Mouse (Mus musculus): ENCODE results near the gene Gjc2.

Gjc2 gene

DNA sequence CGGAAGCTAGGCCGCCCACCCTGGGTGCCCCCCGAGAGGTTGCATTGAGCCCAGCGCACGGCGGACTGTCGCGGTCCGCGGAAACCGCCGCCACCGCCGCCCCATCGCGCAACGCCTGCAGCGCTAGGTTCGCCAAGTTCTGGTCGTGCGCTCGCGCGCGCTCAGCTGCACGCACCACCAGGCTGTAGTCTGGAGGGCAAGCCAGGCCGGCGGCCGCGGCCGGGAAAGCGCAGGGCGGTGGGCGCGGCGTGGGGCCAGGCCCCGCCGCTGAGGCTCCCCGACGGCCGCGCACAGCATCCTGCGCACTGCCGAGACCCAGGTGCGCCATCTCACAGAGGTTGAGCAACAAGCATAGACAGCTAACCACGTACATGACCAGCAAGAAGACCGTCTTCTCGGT is 6.5 kb downstream of the Gjc2 start:
- no peak for TF ChIP-seq GATA4 (IDR thresholded peaks at IDR 0.05; ENCODE audit: insufficient replicate concordance, low read length)

DNA sequence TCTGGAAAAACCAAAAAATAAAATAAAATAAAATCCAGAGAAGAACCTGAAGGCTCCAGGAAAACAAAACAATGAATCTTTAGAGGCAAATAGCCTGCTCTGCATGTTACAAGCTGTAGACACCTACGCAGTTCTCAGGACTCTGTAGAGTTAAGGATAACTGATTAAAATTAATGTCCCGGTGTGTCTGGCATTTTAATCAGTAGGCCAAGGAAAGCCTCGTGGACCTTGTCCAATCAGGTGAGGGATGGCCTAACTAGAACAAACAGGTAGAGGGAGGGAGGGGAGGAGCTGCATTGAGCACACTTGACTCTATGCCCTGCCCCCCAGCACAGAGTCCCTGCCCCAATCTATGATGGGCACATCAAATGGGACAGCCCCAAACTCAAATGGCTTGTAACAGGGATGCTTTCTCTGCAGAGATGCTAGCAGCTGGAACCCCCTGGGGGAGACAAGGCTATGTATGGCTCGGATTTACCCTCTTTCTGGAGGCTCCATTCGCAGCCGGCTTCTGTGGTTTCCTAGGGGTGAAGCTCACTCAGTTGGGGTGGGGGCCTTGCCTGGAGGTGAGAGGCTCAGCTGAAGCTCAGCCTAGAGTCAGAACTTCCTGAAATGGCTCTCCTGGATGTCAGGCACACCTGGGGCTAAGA is 8.7 kb downstream of the Gjc2 start:
- no peak for TF ChIP-seq GATA4 (IDR thresholded peaks at IDR 0.05; ENCODE audit: insufficient replicate concordance, low read length)

DNA sequence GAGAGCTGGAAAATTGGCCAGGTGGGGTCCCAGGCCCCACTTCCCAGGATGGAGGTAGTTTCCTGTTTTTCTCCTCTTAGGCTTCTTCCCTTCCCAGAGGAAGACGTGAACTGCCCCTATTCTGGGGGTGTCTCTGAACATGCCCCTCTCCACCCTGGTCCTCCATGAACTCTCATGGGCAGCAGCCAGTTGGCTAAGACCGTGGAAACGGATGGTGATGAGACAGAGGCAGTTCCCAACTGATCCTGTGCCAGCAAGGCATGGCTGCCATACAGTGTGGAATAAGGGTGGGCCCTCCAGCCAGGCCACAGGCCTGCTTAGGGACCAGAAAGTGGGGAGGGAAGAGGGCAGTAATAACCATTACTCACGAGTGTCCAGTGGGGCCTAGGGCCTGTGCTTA is 12.5 kb downstream of the Gjc2 start:
- no peak for TF ChIP-seq GATA4 (IDR thresholded peaks at IDR 0.05; ENCODE audit: insufficient replicate concordance, low read length)

DNA sequence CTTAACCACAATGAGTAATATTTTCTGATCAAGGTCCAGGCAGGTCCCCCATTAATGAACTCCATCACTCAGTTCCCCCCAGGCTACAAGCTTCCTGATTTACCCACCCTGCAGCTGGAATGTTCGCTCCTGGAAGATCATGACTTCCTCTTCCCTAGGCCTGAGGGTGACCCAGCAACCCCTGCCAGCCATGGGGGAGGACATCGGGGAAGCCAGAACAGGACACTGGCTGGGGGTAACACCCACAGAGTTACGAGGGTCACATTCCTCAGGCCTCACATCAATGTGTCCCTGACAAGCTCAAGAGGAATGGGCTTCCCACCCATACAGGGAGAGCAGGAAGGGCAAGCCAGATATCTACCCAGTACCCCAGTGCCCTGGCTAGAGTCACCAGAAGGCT is 13.2 kb downstream of the Gjc2 start:
- no peak for TF ChIP-seq GATA4 (IDR thresholded peaks at IDR 0.05; ENCODE audit: insufficient replicate concordance, low read length)

DNA sequence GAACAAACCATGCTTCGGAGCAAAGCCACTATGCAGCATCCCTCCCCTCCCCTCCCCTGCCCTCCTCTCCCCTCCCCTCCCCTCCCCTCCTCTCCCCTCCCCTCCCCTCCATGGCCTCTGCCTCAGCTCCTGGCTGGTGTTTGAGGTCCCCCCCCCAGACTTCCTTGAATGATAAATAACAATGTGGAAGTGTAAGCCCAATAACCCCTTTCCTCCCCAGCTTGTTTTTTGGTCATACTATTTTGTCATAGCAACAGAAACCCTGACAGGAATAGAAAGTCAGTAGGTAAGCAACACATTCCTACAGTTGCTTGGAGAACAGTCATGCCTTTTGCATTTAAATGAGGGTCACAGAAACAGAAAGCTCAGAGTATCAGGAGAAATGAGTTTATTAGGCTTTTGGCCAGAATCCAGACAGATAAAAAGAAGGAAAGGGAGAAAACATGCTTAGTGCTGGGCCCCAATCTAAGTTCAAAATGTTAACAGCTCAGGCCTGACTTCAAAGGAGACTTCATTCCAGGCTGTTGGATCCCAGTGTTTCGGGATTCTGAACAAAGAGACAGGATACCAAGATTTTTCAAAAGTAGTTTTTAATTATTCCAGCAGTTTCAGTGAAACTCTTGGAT is 17.3 kb downstream of the Gjc2 start:
- peak; percentile 79 for TF ChIP-seq GATA4 (IDR thresholded peaks at IDR 0.05; ENCODE audit: insufficient replicate concordance, low read length)

DNA sequence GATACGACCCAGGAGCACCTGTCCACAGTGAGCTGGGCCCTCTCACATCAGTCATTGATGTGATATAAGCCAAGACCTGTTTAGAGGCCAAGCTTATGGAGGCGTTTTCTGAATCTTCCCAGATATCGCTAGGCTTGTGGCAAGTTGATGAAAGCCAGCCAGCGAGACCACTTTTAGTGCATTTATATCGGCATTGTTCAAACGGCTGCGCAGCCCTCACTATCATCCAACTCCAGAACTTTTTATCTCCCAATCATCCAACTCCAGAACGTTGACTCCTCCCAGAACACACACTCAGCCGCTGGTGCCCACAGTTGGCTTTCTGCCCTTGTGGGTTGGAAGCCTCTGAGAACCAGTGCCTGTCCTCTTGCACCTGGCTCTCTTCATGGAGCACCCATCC is 18.6 kb downstream of the Gjc2 start:
- TF ChIP-seq GATA4 (IDR thresholded peaks at IDR 0.05; ENCODE audit: insufficient replicate concordance, low read length) = no peak

DNA sequence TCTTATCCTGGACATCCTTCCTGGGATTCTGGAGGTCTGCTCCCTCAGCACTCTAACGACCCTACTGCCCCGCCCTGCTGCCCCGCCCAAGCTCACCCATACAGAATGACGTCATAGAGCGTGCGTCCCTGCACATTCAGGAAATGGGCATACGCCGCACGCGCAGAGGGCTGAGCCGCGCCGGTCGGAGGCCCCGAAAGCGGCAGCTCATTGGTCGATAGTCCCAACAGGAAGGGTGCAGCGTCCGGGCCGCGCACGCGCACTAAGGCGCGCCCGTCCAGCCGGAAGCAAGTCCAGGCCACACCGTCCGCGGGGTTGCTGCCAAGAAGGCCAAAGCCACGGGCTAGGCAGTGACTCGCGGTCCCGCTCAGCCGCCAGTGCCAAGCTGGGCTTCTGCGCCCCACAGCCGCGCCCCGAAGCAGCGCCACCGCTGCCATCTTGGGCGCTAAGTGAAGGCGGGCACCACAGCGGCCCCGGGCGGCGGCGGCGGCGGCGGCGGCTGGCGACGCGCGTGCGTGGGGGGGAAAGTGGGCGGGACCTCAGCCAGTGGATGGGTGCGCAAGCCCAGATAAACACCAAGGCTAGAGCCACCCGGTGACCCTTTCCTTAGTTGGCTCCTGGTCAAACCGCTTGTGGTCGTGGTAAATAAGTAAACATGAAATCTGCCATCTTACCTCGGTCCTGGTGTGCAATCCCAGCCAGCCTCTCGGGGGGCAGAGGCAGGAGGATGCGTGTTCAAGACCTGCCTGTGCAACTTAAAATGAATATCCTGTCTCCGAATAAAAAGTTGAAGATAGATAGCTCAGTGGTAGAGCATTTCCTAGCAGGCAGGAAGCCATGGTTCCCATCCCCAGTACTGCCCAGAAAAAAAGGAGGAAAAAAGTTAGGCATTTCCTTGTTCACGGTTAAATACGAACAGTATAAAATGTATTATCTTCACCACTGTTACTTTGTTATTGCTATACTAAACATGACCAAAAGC is 19.5 kb downstream of the Gjc2 start, which contains the start of gene Iba57:
Iba57 (minus strand) TSS at position 485 of the 982 bp plus-strand sequence.
- TF ChIP-seq GATA4 (IDR thresholded peaks at IDR 0.05; ENCODE audit: insufficient replicate concordance, low read length) = no peak; the same call in 1 of the 2 replicates

DNA sequence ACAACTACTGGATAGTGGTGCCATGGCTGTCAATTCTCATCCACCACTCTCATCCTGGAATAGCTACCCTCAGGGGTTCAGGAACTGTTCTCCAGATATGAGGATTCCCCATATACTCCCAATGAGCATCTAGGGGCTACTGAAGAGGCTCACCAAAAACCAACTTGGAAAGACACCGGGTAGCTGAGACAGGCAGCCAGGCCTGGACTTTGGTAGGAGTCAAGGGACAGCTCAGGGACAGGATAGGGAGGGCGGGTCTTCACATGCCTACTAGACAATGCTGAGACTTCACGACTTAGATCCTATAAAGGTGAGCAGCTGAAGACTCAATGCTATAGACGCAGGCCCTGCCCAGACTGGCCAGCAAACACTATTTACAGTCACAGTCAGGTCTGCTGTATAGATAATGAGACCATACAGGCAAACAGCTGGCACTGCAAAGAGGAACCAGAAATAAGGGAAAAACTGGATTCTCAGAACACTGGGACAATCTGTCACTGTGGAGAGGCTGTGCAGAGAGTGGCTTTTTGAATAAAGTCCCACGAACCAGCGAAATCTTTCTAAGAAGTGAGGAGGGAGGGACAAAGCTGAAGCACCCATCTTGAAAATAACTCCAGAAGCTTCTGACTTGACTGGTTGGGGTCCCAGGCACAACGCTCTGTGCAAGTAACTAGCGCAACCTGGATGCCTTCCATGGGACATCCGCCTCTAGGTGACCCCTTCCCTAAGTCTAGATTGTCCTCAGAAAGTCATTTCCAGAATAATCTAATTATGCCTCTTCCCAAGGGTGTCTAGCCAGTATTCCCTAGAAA is 20.4 kb downstream of the Gjc2 start:
- TF ChIP-seq GATA4 (IDR thresholded peaks at IDR 0.05; ENCODE audit: insufficient replicate concordance, low read length) = peak; percentile 72; the same call in 1 of the 2 replicates

DNA sequence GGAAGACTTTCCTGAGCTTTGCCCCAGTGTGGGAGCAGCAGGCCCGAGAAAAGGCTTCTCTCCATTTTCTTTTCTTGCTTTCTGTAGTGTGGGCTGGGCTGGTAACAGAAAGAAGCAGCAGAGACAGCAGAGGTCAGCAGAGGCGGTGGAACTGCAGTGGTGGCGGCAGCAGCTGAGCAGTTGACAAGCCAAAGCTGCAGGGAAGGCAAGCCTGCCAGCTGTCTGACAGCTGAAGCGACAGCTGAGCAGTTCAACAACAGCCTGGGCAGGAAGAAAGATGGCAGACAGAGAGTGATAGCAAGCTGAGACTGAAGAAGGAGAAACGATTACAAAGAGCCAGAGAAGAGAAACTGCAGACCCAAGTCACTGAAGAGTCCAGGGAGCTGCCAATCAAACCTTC is 21.6 kb downstream of the Gjc2 start:
- no peak for TF ChIP-seq GATA4 (IDR thresholded peaks at IDR 0.05; ENCODE audit: insufficient replicate concordance, low read length)

DNA sequence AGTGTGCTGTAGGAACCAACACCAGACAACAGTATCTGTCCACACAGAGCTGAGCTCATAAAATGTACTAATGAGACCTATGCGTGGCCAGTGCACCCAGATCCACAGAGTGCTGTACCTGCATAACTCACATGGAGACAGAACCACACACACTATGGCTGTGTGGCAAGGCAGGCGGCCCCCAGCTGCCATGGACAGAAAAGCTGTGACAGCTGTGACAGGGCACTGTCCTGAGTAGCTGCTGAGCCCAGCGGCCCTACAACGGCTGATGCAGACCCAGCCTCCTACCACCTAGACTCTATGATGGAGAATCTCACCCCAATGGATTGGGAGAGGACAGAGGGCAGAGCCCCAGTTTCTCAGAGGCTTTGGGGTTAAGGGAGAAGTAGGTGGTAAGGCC is 23.5 kb downstream of the Gjc2 start:
- TF ChIP-seq GATA4 (IDR thresholded peaks at IDR 0.05; ENCODE audit: insufficient replicate concordance, low read length) = no peak

DNA sequence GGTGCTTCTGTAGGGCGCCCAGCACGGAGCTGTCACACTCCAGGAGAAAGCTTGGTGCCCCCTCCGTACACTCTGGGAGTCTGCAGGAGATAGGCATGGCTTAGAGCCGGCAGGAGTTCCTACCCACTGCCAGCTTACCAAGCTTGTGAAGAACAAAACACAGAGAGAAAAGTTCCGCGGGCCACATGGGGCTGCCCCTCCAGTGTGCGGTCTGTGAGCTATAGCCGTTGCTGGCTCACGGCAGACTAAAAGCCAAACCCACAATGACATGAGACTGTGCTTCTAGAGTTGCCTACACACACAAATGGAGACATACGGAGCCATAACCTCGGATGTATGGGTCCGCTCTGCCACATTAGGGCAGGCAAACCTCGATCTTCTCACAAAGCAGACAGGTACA is 23.9 kb downstream of the Gjc2 start:
- TF ChIP-seq GATA4 (IDR thresholded peaks at IDR 0.05; ENCODE audit: insufficient replicate concordance, low read length) = no peak

DNA sequence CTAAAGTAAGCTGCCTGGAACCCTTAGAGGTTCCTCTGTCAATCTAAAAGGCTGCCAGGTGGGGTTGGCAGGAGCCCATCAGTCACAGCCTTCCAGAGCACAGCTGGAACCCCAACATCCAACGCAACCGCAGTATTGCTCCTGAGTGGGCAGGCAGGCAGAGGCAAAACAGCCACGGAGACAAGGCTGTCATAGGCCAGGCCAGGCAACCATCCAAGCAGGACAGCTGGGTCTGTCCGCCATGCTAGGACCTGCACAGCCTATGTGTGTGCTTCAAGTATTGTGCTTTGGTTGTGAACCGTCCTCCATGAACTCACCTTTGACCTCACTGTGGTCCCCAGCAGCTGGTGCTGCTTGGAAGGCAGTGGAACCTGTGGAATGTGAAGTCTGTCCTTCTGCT is 27.1 kb downstream of the Gjc2 start:
- TF ChIP-seq GATA4 (IDR thresholded peaks at IDR 0.05; ENCODE audit: insufficient replicate concordance, low read length) = no peak

DNA sequence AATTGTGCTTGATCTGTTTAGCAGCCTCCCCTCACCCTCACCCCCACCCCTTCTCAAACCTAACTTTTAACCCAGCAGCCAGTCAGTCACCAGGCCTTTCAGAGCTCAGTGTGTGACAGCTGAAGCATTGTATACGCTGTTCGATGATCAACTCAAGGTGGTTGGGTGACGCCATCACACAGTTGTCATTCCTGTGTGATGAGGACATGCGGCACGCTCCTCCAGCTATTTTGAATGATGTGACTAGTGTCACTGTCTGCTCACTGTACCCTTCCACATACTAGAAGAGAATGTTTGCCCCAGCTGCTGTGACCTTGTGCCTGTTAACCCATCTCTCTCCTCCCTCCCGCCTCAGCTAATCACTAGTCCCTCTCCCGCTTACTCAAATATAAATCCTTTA is 28.8 kb downstream of the Gjc2 start:
- TF ChIP-seq GATA4 (IDR thresholded peaks at IDR 0.05; ENCODE audit: insufficient replicate concordance, low read length) = no peak

DNA sequence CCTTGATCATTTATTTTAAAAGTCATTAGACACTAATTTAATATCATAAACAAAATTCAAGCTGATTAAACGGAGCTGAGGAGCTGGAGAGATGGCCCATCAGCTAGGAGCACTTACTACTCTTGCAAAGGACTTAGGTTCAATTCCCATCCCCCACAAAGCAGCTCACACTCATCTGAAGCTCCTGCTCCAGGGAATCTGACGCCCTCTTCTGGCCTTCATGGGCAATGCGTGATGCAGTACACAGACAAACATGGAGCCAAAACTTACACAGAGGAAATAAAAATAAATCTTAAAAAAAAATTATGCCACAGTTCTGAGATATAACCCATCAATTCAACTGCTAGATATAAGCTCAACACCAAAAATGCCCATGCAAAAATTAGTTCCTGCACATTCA is 31.3 kb downstream of the Gjc2 start:
- TF ChIP-seq GATA4 (IDR thresholded peaks at IDR 0.05; ENCODE audit: insufficient replicate concordance, low read length) = no peak

DNA sequence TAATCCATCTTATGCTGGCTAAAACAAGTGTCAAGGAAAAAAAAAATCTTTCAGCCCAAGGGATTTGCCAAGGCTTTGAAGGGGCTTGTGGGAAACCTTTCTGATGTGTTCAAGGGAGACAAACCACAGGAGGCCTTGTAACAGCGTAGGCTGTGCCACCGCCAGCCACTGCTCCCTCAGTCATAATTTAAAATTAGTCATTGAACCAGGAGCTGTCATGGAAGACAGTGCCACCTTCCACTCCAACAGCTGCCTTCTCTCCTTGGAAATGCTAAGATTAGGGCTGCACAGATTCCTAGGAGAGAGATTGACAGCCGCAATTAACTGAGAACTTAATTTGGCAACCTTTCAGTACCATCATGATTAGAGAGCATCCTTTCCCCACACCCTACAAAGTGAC is 33.7 kb downstream of the Gjc2 start:
- no peak for TF ChIP-seq GATA4 (IDR thresholded peaks at IDR 0.05; ENCODE audit: insufficient replicate concordance, low read length)

Data from liver, adult (tissue).